Mouse (Mus musculus) midbrain, embryonic 12.5 days (tissue): ENCODE measurements around the gene Nudt22. TPM values are rescaled to one million over a fixed set of nuclear protein-coding genes. Genes with fewer than 3 reads are reported as not detected.

Source experiments
- ATAC-seq: fragments of 200-750 bp; cut with Nextera tagmentation; 2 replicates; pipeline ENCODE4 v1.8.0; 2017; ENCODE audit warnings: low read depth, moderate TSS enrichment, moderate library complexity; ENCODE audit not compliant: low FRiP score
- H3K27ac ChIP-seq: fragments of 300-500 bp; sonication (generic); replicated peaks from 2 replicates; pipeline ENCODE4 v1.5.1; 2016; ENCODE audit warnings: mild to moderate bottlenecking
- H3K27me3 ChIP-seq: fragments of 300-500 bp; sonication (generic); 2 replicates; pipeline ENCODE4 v1.6.1; 2016; ENCODE audit warnings: mild to moderate bottlenecking
- H3K36me3 ChIP-seq: fragments of 300-500 bp; sonication (generic); 2 replicates; pipeline ENCODE4 v1.6.1; 2016
- H3K4me1 ChIP-seq: fragments of 300-500 bp; sonication (generic); 2 replicates; pipeline ENCODE4 v1.6.1; 2016
- H3K4me2 ChIP-seq: fragments of 300-500 bp; sonication (generic); replicated peaks from 2 replicates; pipeline ENCODE4 v1.6.1; 2016; ENCODE audit warnings: mild to moderate bottlenecking, moderate library complexity
- H3K4me3 ChIP-seq: fragments of 300-500 bp; sonication (generic); 2 replicates; pipeline ENCODE4 v1.5.1; 2016; ENCODE audit warnings: mild to moderate bottlenecking
- H3K9ac ChIP-seq: fragments of 300-500 bp; sonication (generic); replicated peaks from 2 replicates; pipeline ENCODE4 v1.6.1; 2016; ENCODE audit warnings: mild to moderate bottlenecking, moderate library complexity
- H3K9me3 ChIP-seq: fragments of 300-500 bp; sonication (generic); 2 replicates; pipeline ENCODE4 v1.6.1; 2016; ENCODE audit warnings: mild to moderate bottlenecking
- WGBS: fragments of 180-500 bp; shearing (Covaris S2); methylation state at CpG from one replicate; pipeline ENCODE4 v1.1.7; 2016; 5-methylcytosine and 5-hydroxymethylcytosine counted together
- polyA plus RNA-seq: library from polyadenylated mRNA; unstranded; fragments of >200 nt; fragmentation: Nextera tagmentation; extraction: Ambion mirVana; gene quantifications from 2 replicates; pipeline ENCODE4 v1.2.1, GENCODE M21; 2016

Gene Nudt22
- polyA plus RNA-seq, 1 experiment from 2014 or later: 19.0 TPM

- no peak overlapping the region for H3K4me3 ChIP-seq
- no peak for ATAC-seq
- no peak overlapping the region for H3K4me2 ChIP-seq
- H3K9me3 ChIP-seq: no peaks in the 10 kb centered on the region
- H3K9ac ChIP-seq: no peak overlapping the region
- peaks cover 57% of the 10 kb centered on the region for H3K27me3 ChIP-seq
- H3K36me3 ChIP-seq: 0 out of 2 replicates have a peak, but pooled peaks cover 3% of the 10 kb centered on the region
- no peak overlapping the region for H3K27ac ChIP-seq
- 51% methylated on average over 6 of the region's 6 CpGs for WGBS
- H3K4me1 ChIP-seq: peaks cover 37% of the 10 kb centered on the region
Measured at GRCm38 (mm10) chr19:6971644-6972043, 24.3 kb downstream of the Nudt22 start.

- Histone ChIP-seq H3K36me3 (no peaks in the 10 kb centered on the region), H3K27ac (no peak overlapping the region), H3K9me3 (no peaks in the 10 kb centered on the region), H3K4me3 (peak overlapping the region; percentile 44), H3K4me2 (peak overlapping the region; percentile 53; the same call in 1 of the 2 replicates), H3K4me1 (peaks cover 28% of the 10 kb centered on the region), H3K27me3 (peaks cover 57% of the 10 kb centered on the region), H3K9ac (no peak overlapping the region)
- 21% methylated on average over 11 of the region's 11 CpGs for WGBS
- no peak for ATAC-seq
Measured at GRCm38 (mm10) chr19:6970460-6971085, 25.3 kb downstream of the Nudt22 start.

- H3K4me3 ChIP-seq: peak overlapping the region; percentile 44
- H3K36me3 ChIP-seq: no peaks in the 10 kb centered on the region
- H3K4me1 ChIP-seq: peaks cover 28% of the 10 kb centered on the region
- H3K9ac ChIP-seq: peak overlapping the region; percentile 31; the same call in 1 of the 2 replicates
- H3K4me2 ChIP-seq: peak overlapping the region; percentile 53
- 0 out of 2 replicates have a peak, but pooled peaks have one; percentile 25 for ATAC-seq
- peaks cover 57% of the 10 kb centered on the region for H3K27me3 ChIP-seq
- H3K27ac ChIP-seq: no peak overlapping the region
- H3K9me3 ChIP-seq: no peaks in the 10 kb centered on the region
- WGBS: 1% methylated on average over 55 of the region's 55 CpGs
Measured at GRCm38 (mm10) chr19:6969665-6970381, 26.1 kb downstream of the Nudt22 start.

GRCm38 (mm10) chr19:6969291-6969664, 26.6 kb downstream of the Nudt22 start:
- Histone ChIP-seq H3K27me3 (peaks cover 57% of the 10 kb centered on the region), H3K36me3 (0 out of 2 replicates have a peak, but pooled peaks cover 2% of the 10 kb centered on the region), H3K9me3 (no peaks in the 10 kb centered on the region), H3K9ac (peak overlapping the region; percentile 31; the same call in 1 of the 2 replicates), H3K27ac (no peak overlapping the region), H3K4me3 (peak overlapping the region; percentile 44), H3K4me2 (peak overlapping the region; percentile 53), H3K4me1 (peaks cover 28% of the 10 kb centered on the region)
- no peak for ATAC-seq
- WGBS: under 1% methylated on average over 20 of the region's 20 CpGs

- peak overlapping the region; percentile 53 for H3K4me2 ChIP-seq
- peaks cover 23% of the 10 kb centered on the region for H3K4me1 ChIP-seq
- H3K4me3 ChIP-seq: peak overlapping the region; percentile 44
- WGBS: 15% methylated on average over 15 of the region's 15 CpGs
- H3K9me3 ChIP-seq: no peaks in the 10 kb centered on the region
- no peak overlapping the region for H3K9ac ChIP-seq
- 0 out of 2 replicates have a peak, but pooled peaks cover 3% of the 10 kb centered on the region for H3K36me3 ChIP-seq
- ATAC-seq: no peak
- H3K27ac ChIP-seq: no peak overlapping the region
- H3K27me3 ChIP-seq: peaks cover 57% of the 10 kb centered on the region
Measured at GRCm38 (mm10) chr19:6968491-6969271, 27.2 kb downstream of the Nudt22 start.

- Histone ChIP-seq H3K27ac (no peak overlapping the region), H3K4me2 (no peak overlapping the region), H3K36me3 (peaks cover 17% of the 10 kb centered on the region), H3K27me3 (no peaks in the 10 kb centered on the region), H3K9me3 (no peaks in the 10 kb centered on the region), H3K4me1 (peaks cover 13% of the 10 kb centered on the region), H3K9ac (no peak overlapping the region), H3K4me3 (no peak overlapping the region)
- no peak for ATAC-seq
- WGBS: 79% methylated on average over 10 of the region's 10 CpGs
Measured at GRCm38 (mm10) chr19:6956461-6956860, 39.5 kb downstream of the Nudt22 start.

- 88% methylated on average over 7 of the region's 7 CpGs for WGBS
- ATAC-seq: no peak
- Histone ChIP-seq H3K27me3 (no peaks in the 10 kb centered on the region), H3K4me2 (no peak overlapping the region), H3K27ac (no peak overlapping the region), H3K4me3 (no peak overlapping the region), H3K4me1 (peaks cover 14% of the 10 kb centered on the region), H3K36me3 (peaks cover 15% of the 10 kb centered on the region), H3K9me3 (no peaks in the 10 kb centered on the region), H3K9ac (no peak overlapping the region)
Measured at GRCm38 (mm10) chr19:6955424-6955823, 40.5 kb downstream of the Nudt22 start.

- WGBS: 54% methylated on average over 9 of the region's 9 CpGs
- no peaks in the 10 kb centered on the region for H3K9me3 ChIP-seq
Measured at GRCm38 (mm10) chr19:6954046-6954445, 41.9 kb downstream of the Nudt22 start.

GRCm38 (mm10) chr19:6952712-6953037, 43.2 kb downstream of the Nudt22 start:
- H3K9ac ChIP-seq: peak overlapping the region; percentile 56
- peaks cover 23% of the 10 kb centered on the region for H3K4me1 ChIP-seq
- peaks cover 7% of the 10 kb centered on the region for H3K36me3 ChIP-seq
- H3K4me2 ChIP-seq: peak overlapping the region; percentile 83
- H3K27me3 ChIP-seq: no peaks in the 10 kb centered on the region
- WGBS: 35% methylated on average over 3 of the region's 3 CpGs
- peak overlapping the region; percentile 98; the same call in 1 of the 2 replicates for H3K27ac ChIP-seq
- no peak for ATAC-seq
- H3K4me3 ChIP-seq: peak overlapping the region; percentile 60
- H3K9me3 ChIP-seq: no peaks in the 10 kb centered on the region

More at GRCm38 (mm10) chr19:6954046-6954445, 41.9 kb downstream of the Nudt22 start:
- Histone ChIP-seq H3K4me2 (no peak overlapping the region), H3K27ac (no peak overlapping the region), H3K4me1 (peaks cover 23% of the 10 kb centered on the region), H3K4me3 (no peak overlapping the region), H3K9ac (no peak overlapping the region), H3K27me3 (no peaks in the 10 kb centered on the region), H3K36me3 (peaks cover 7% of the 10 kb centered on the region)
- ATAC-seq: no peak

GRCm38 (mm10) chr19:6951994-6952711, 43.8 kb downstream of the Nudt22 start:
- H3K27ac ChIP-seq: peak overlapping the region; percentile 98
- 3% methylated on average over 31 of the region's 31 CpGs for WGBS

GRCm38 (mm10) chr19:6951381-6951968, 44.4 kb downstream of the Nudt22 start:
- Histone ChIP-seq H3K4me2 (peak overlapping the region; percentile 83), H3K4me1 (peaks cover 23% of the 10 kb centered on the region), H3K4me3 (peak overlapping the region; percentile 60), H3K27ac (peak overlapping the region; percentile 98), H3K9me3 (no peaks in the 10 kb centered on the region), H3K36me3 (peaks cover 7% of the 10 kb centered on the region), H3K9ac (peak overlapping the region; percentile 56), H3K27me3 (no peaks in the 10 kb centered on the region)
- 1% methylated on average over 35 of the region's 35 CpGs for WGBS
- ATAC-seq: peak; percentile 77

More at GRCm38 (mm10) chr19:6951994-6952711, 43.8 kb downstream of the Nudt22 start:
- peaks cover 7% of the 10 kb centered on the region for H3K36me3 ChIP-seq
- peak; percentile 44 for ATAC-seq
- peak overlapping the region; percentile 83 for H3K4me2 ChIP-seq
- H3K4me1 ChIP-seq: peaks cover 23% of the 10 kb centered on the region
- no peaks in the 10 kb centered on the region for H3K27me3 ChIP-seq
- no peaks in the 10 kb centered on the region for H3K9me3 ChIP-seq
- H3K4me3 ChIP-seq: peak overlapping the region; percentile 60
- peak overlapping the region; percentile 56 for H3K9ac ChIP-seq
